Mouse (Mus musculus): ENCODE measurements around the gene Gm17324.

The Gm17324 gene

DNA sequence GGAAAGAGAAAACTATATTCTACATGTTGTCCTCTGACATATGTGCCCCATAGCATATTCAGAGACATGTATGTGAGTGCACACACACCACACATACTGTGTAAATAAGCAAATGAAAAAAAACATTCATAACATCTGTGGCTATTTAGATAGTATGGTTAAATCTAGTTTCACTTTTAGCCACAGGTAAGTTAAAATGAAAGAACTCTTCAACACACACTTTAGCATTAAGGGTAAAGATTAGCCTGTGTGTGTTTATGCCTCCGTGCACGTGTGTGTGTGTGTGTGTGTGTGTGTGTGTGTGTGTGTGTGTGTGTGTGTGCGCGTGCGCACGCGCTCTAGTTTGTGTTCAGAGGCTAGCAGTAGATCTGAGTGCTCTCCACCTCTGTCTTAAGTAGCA, 47.0 kb downstream of the Gm17324 start:
- no peak for TF ChIP-seq GATA4 (IDR thresholded peaks at IDR 0.05; ENCODE audit: insufficient replicate concordance, low read length)

DNA sequence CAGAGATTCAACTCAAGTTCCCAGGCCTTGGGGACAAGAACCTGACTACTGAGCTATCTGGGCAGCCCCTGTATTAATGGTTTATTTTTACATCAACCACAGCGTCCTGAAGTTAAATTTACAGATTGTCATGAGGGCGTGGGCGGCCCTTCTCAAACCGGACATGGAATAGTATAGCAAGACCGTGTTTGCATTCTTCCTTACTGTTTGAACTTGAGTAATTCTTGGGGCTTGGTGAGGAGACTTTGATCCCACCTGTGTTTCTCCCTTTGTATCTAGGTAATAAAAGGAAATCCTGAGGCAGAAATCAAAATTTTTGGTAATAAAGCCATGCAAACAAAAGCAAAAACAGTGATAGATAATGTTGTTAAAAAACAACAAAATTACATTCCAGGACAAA, 48.0 kb downstream of the Gm17324 start:
- TF ChIP-seq GATA4 (IDR thresholded peaks at IDR 0.05; ENCODE audit: insufficient replicate concordance, low read length): no peak
